Mouse (Mus musculus): ENCODE measurements around the gene Pcsk1n. TPM values are rescaled to one million over a fixed set of nuclear protein-coding genes. Genes with fewer than 3 reads are reported as not detected.
"Not testable (repeated sequence)": the region's sequence is repeated elsewhere in the genome, so short reads cannot be mapped to it uniquely, and the experiment has no call there.

Gene Pcsk1n
- polyA plus RNA-seq, 1 experiment: 0.16 TPM

- Histone ChIP-seq H3K27ac (ENCODE audit: insufficient read depth, low read length) (peak overlapping the region; percentile 92), H3K27me3 (ENCODE audit: control insufficient read depth, insufficient read depth, low read length) (no peaks in the 10 kb centered on the region), H3K4me3 (ENCODE audit: extremely low read depth, insufficient read depth, insufficient read length) (peak overlapping the region; percentile 82), H3K4me1 (ENCODE audit: control insufficient read depth, insufficient read depth, insufficient read length) (no peaks in the 10 kb centered on the region), H3K36me3 (ENCODE audit: control insufficient read depth, insufficient read depth, low read length) (peaks cover 9% of the 10 kb centered on the region)
- TF ChIP-seq POLR2A (IDR thresholded peaks at IDR 0.05; ENCODE audit: low read depth, low read length): no peak
- TF ChIP-seq CTCF (IDR thresholded peaks at IDR 0.05; ENCODE audit: extremely low read depth, insufficient read depth, insufficient read length, insufficient replicate concordance): no peak
- DNase-seq (ENCODE audit: low read depth in 1 of 2, low spot score in 2 of 2): peak in 1 of 2 experiments; percentile 30
- WGBS: 22% methylated on average over 13 of the region's 13 CpGs
Observed at GRCm38 (mm10) chrX:7898211-7898610, 21.4 kb upstream of the Pcsk1n start.

DNA sequence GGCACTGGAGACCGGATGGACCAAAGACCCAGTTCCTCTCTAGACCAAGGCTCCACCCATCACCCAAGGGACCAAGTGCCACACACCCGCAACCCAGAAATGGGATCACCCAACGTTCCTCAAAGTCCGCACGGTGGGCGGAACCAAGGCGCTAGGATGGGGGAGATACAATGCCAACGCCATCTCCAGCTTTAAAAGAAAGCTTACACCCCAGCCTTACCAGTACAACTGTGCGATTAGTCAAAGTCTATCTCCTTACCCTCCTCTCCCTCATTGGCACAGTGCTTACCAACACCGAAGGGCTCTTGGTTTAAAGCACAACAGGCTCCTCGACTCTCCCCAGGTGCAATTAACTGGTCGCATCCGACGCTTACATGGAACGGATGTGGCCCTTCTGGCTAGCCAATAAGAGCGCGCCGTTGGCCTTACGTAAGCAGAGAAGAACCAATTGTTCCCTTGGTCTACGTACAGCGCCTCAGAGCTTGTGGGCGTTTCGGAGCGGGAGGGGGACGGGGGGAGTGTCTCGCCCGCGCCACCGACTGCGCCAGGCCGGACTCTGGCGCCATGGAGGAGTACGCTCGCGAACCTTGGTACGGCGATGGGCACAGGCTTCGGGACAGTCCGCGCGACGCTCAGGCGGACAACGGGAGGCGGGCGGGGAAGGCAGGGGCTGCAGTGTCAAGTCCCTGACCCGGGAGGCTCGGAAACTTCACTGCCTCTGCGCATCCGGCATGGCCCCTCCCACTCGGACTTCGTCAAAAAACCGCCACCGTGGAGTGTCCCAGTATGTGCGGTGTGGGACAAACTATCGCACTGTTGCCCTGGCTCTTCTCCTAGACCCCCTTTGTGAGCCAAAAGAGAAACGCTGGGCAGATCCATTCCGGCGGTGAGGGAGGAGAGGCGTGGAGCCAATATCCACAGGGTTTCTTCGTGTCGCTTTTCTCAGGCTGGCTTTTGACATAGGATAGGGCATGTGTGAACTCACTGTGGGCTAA lies 20.4 kb upstream of the Pcsk1n start, which contains the start of the genes Pqbp1 and Timm17b:
Gene Pqbp1 (minus strand): TSS at position 390 of the 995 bp plus-strand sequence.
Gene Timm17b (plus strand): TSS at position 478 of the 995 bp plus-strand sequence.
- WGBS: 21% methylated on average over 62 of the region's 62 CpGs
- TF ChIP-seq CTCF (IDR thresholded peaks at IDR 0.05; ENCODE audit: extremely low read depth, insufficient read depth, insufficient read length, insufficient replicate concordance) (no peak), POLR2A (IDR thresholded peaks at IDR 0.05; ENCODE audit: low read depth, low read length) (peak; percentile 7; the same call in 1 of the 2 replicates)
- H3K27ac ChIP-seq (ENCODE audit: insufficient read depth, low read length): peak within 1 kb of the TSS; percentile 96
- peak; percentile 85 to 89 for DNase-seq (ENCODE audit: low read depth in 1 of 2, low spot score in 2 of 2)
- no peaks in the 10 kb centered on the region for H3K4me1 ChIP-seq (ENCODE audit: control insufficient read depth, insufficient read depth, insufficient read length)
- peaks cover 6% of the 10 kb centered on the region for H3K36me3 ChIP-seq (ENCODE audit: control insufficient read depth, insufficient read depth, low read length)
- H3K4me3 ChIP-seq (ENCODE audit: extremely low read depth, insufficient read depth, insufficient read length): peak within 1 kb of the TSS; percentile 82
- no peaks in the 10 kb centered on the region for H3K27me3 ChIP-seq (ENCODE audit: control insufficient read depth, insufficient read depth, low read length)

DNA sequence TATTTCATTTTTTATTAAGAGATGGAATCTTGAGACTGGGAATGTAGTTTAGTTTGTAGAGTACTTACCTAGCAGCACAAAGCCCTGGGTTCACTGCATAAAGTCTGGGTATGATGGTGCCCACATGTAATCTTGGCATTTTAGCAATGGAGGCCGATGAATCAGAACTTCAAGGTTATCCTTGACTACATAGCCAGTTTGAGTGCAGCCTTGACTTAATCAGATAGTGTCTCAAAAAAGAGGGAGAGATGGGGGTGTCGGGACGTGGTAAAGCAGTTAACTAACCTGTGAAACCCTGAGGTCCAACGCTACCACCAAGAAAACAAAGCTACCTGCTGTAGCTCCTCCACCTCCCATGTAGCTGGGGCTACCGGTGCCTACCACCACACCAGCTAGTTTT lies 15.2 kb upstream of the Pcsk1n start:
- H3K27ac ChIP-seq (ENCODE audit: insufficient read depth, low read length): no peak overlapping the region
- peaks cover 3% of the 10 kb centered on the region for H3K36me3 ChIP-seq (ENCODE audit: control insufficient read depth, insufficient read depth, low read length)
- WGBS: 92% methylated on average over 5 of the region's 5 CpGs
- no peak for DNase-seq (ENCODE audit: low read depth in 1 of 2, low spot score in 2 of 2)
- no peak overlapping the region for H3K4me3 ChIP-seq (ENCODE audit: extremely low read depth, insufficient read depth, insufficient read length)
- no peaks in the 10 kb centered on the region for H3K27me3 ChIP-seq (ENCODE audit: control insufficient read depth, insufficient read depth, low read length)
- no peaks in the 10 kb centered on the region for H3K4me1 ChIP-seq (ENCODE audit: control insufficient read depth, insufficient read depth, insufficient read length)
- no peak for TF ChIP-seq CTCF (IDR thresholded peaks at IDR 0.05; ENCODE audit: extremely low read depth, insufficient read depth, insufficient read length, insufficient replicate concordance)

- H3K27me3 ChIP-seq (ENCODE audit: control insufficient read depth, insufficient read depth, low read length): no peaks in the 10 kb centered on the region
- TF ChIP-seq POLR2A (IDR thresholded peaks at IDR 0.05; ENCODE audit: low read depth, low read length): no peak
- no peak for TF ChIP-seq CTCF (IDR thresholded peaks at IDR 0.05; ENCODE audit: extremely low read depth, insufficient read depth, insufficient read length, insufficient replicate concordance)
- WGBS: 87% methylated on average over 5 of the region's 5 CpGs
Observed at GRCm38 (mm10) chrX:7907735-7908134, 11.9 kb upstream of the Pcsk1n start, which contains the start of gene Gm10491. Gene Gm10491 (minus strand): TSS chrX:7907835.

GRCm38 (mm10) chrX:7909242-7909641 lies 10.4 kb upstream of the Pcsk1n start, which contains the start of gene Gm10490:
Gene Gm10490 (plus strand): TSS chrX:7909542.
- H3K27ac ChIP-seq (ENCODE audit: insufficient read depth, low read length); H3K36me3 ChIP-seq (ENCODE audit: control insufficient read depth, insufficient read depth, low read length); DNase-seq (ENCODE audit: low read depth in 1 of 2, low spot score in 2 of 2); H3K4me1 ChIP-seq (ENCODE audit: control insufficient read depth, insufficient read depth, insufficient read length); H3K27me3 ChIP-seq (ENCODE audit: control insufficient read depth, insufficient read depth, low read length); H3K4me3 ChIP-seq (ENCODE audit: extremely low read depth, insufficient read depth, insufficient read length): not testable (repeated sequence)
- 85% methylated on average over 4 of the region's 4 CpGs for WGBS

More at GRCm38 (mm10) chrX:7907735-7908134, 11.9 kb upstream of the Pcsk1n start, which contains the start of gene Gm10491:
- H3K4me1 ChIP-seq (ENCODE audit: control insufficient read depth, insufficient read depth, insufficient read length): no peaks in the 10 kb centered on the region
- H3K27ac ChIP-seq (ENCODE audit: insufficient read depth, low read length): no peak within 1 kb of the TSS
- H3K4me3 ChIP-seq (ENCODE audit: extremely low read depth, insufficient read depth, insufficient read length): no peak within 1 kb of the TSS
- no peak for DNase-seq (ENCODE audit: low read depth in 1 of 2, low spot score in 2 of 2)
- H3K36me3 ChIP-seq (ENCODE audit: control insufficient read depth, insufficient read depth, low read length): peaks cover 3% of the 10 kb centered on the region

DNA sequence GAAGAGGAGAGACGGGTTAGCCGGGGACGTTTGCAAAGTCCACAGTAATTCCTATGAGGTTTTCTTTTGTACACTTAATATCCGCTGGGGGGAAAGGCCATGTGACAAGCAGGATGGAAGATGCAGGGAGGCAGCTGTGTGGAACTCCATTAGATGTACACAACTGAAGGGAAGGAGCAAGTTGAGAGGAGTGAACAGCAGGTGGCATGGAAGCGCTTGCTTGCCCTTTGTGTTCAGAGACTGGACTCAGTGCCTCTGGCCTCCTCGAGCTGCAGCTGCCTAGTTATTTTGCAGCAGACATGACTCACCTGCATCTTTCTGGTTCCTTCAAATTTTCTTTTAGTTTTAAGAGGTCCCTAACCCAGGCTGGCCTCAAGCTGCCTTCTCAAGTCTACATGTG lies 9.1 kb upstream of the Pcsk1n start:
- WGBS: 74% methylated on average over 6 of the region's 6 CpGs
- peaks cover 3% of the 10 kb centered on the region for H3K36me3 ChIP-seq (ENCODE audit: control insufficient read depth, insufficient read depth, low read length)
- H3K27me3 ChIP-seq (ENCODE audit: control insufficient read depth, insufficient read depth, low read length): no peaks in the 10 kb centered on the region
- H3K4me3 ChIP-seq (ENCODE audit: extremely low read depth, insufficient read depth, insufficient read length): no peak overlapping the region
- no peaks in the 10 kb centered on the region for H3K4me1 ChIP-seq (ENCODE audit: control insufficient read depth, insufficient read depth, insufficient read length)
- TF ChIP-seq POLR2A (IDR thresholded peaks at IDR 0.05; ENCODE audit: low read depth, low read length): no peak
- TF ChIP-seq CTCF (IDR thresholded peaks at IDR 0.05; ENCODE audit: extremely low read depth, insufficient read depth, insufficient read length, insufficient replicate concordance): no peak
- DNase-seq (ENCODE audit: low read depth in 1 of 2, low spot score in 2 of 2): no peak
- no peak overlapping the region for H3K27ac ChIP-seq (ENCODE audit: insufficient read depth, low read length)

GRCm38 (mm10) chrX:7915669-7916068 lies 4.0 kb upstream of the Pcsk1n start:
- not testable (repeated sequence) for H3K4me3 ChIP-seq (ENCODE audit: extremely low read depth, insufficient read depth, insufficient read length); H3K36me3 ChIP-seq (ENCODE audit: control insufficient read depth, insufficient read depth, low read length); H3K27me3 ChIP-seq (ENCODE audit: control insufficient read depth, insufficient read depth, low read length); H3K27ac ChIP-seq (ENCODE audit: insufficient read depth, low read length); H3K4me1 ChIP-seq (ENCODE audit: control insufficient read depth, insufficient read depth, insufficient read length)
- WGBS: 22% methylated on average over 3 of the region's 3 CpGs
- DNase-seq (ENCODE audit: low read depth in 1 of 2, low spot score in 2 of 2): peak in 1 of 2 experiments; percentile 13

DNA sequence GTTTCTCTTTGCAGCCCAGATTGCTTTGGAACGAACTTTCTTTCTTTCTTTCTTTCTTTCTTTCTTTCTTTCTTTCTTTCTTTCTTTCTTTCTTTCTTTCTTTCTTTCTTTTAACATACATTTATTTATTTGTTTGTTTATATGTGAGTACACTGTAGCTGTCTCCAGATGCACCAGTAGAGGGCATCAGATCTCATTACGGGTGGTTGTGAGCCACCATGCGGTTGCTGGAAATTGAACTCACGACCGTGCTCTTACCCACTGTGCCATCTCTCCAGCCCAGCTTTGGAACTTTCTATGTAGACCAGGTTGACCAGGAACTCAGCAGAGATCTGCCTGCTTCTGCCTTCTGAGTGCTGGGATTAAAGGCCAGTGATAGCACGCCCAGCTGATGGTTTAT lies 1.7 kb upstream of the Pcsk1n start:
- not testable (repeated sequence) for H3K4me1 ChIP-seq (ENCODE audit: control insufficient read depth, insufficient read depth, insufficient read length); H3K27ac ChIP-seq (ENCODE audit: insufficient read depth, low read length); H3K27me3 ChIP-seq (ENCODE audit: control insufficient read depth, insufficient read depth, low read length); H3K4me3 ChIP-seq (ENCODE audit: extremely low read depth, insufficient read depth, insufficient read length); H3K36me3 ChIP-seq (ENCODE audit: control insufficient read depth, insufficient read depth, low read length); DNase-seq (ENCODE audit: low read depth in 1 of 2, low spot score in 2 of 2)
- 67% methylated on average over 6 of the region's 6 CpGs for WGBS

Measured in spleen, adult 2 months (tissue).